Mouse (Mus musculus) gonadal fat pad, adult 2 months (tissue): Measurements from ENCODE around the gene M1ap. TPM values are rescaled to one million over a fixed set of nuclear protein-coding genes. Genes with fewer than 3 reads are reported as not detected.

ENCODE experiments used
- DNase-seq: peaks from one replicate; pipeline ENCODE4 v3.0.0-alpha.2; 2012; ENCODE audit warnings: low read depth
- polyA plus RNA-seq: library from polyadenylated mRNA; depleted of rRNA; stranded (reverse); fragments of >200 nt; gene quantifications from 2 replicates; pipeline ENCODE4 v1.2.3, GENCODE M21; 2012; rRNA removed

Gene M1ap
- 3.7 and 4.2 TPM in 2 replicates for polyA plus RNA-seq

DNA sequence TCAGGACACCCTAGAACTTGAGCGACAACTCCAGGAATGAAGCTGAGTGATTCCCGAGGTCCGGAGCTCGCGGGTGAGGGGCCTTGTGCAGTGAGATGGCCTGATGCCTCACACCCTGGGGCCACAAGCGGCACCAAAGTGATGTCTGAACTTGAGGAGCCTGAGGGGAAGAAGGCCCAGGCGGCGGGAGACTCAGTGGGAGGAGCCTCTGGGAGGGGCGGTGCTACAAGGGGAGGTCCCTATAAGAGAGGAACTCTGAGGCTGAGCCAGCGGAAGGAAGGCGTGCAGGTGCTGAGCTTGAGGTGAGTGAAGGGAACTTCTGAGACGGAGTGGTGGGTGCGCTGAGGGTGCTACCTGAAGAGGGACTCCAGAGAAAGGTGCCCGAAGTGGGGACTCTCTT lies at the start of gene M1ap:
Gene M1ap (plus strand): TSS at position 252 of the 400 bp plus-strand sequence.
- DNase-seq, result no peak

DNA sequence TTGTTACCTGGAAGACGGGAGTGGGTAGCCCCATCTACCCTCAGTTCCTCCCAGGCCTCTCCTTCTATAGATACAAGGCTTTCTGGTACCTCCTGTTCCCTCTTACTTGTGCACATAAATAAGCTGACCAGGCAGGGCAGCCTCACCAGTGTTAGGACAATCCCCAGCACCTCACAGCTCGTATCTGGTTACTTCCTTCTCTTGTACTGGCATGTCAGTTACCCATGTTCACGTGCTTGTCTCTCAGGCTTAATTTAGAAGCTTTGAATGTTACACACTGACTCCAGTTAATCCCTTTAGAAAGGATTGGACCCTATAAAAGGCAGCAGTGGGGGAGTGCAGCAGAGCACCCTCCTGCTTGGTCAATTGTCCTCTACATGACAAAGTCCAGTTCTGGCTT lies 49.4 kb upstream of the M1ap start:
- no peak for DNase-seq

DNA sequence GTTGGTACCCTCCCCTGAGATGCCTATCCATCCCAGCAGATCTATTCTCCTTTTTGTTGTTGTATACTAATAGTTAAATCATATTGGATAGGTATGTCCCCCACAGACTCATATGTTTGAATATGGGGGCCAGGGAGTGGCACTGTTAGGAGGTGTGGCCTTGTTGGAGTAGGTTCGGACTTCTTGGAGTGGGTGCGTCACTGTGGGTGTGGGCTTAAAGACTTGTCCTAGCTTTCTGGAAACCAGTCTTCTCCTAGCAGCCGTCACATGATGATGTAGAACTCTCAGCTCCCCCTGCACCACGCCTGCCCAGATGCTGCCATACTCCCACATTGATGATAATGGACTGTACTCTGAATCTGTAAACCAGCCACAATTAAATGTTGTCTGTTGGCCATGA lies 48.5 kb upstream of the M1ap start:
- no peak for DNase-seq

DNA sequence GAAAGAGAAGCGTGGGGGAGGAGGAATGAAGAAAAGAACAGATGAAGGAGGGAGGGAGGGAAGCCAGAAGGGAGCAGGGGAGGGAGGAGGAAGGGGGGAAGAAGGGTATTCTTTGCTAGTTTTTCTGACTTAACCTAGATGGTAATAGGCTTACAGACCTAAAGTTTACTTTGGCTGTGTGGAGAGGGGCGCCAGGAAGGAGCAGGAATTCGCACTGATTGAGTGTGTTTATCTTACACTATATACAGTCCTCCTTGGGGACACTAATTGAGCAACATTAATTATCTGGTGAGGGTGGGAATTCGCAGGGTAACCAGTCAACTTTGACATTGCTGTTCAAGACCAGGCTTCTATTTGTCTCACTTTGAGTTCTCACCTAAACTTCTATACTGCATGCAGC lies 48.0 kb upstream of the M1ap start:
- no peak for DNase-seq

DNA sequence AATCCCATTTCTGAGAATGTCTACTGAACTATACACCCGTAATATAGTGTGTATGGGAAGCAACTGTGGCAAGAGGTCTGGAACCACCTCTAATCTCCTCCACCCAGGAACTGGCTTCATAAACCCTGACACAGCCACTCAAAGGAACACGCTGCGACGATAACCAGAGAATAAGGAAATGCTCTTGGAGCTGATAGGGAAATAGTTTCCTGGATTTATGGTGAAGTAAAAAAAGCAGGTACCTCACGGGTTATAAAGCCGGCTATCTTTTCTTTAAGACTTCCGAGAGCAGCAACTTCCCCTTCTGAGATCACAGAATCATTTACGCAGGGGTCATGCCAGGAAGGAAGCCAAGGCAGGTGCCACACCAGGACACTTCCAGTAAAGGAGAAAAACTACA lies 44.1 kb upstream of the M1ap start:
- no peak for DNase-seq

DNA sequence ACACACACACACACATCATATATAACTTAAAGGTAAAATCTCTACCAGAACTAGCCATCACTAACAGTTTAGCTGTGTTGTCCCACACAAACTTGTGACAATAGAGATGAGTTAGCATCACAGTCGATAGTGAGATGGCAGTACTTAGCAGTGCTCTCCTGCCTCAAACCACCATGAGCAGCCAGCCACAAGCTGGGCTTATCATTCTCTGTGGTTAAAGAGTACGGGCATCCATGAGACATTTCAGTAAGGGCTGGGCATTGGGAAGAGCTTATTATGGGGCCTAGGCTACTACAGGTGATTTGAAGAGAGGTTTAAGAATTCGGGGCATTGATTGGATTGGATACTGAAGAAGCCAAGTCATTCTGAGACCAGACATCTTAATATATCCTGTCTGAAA lies 39.7 kb upstream of the M1ap start:
- DNase-seq, result no peak

DNA sequence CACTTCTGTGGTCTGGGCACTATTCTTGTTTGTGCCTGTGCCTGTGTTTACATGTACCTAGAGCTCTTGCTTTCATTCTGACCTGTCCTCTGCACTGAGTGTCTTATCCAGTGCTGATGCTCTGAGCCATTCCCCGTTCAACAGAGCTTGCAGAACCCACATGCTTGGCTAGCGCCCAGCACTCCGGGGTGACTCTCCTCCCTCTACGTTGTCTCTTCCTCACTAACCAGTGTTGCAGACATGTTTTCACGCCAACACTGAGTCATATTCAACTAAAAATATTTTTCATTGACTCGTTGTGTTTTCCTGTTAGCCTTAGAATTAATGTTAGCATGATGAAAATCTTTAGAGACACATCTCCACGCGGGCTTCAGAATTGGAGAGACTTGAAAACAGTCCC lies 38.7 kb upstream of the M1ap start:
- DNase-seq, result no peak

DNA sequence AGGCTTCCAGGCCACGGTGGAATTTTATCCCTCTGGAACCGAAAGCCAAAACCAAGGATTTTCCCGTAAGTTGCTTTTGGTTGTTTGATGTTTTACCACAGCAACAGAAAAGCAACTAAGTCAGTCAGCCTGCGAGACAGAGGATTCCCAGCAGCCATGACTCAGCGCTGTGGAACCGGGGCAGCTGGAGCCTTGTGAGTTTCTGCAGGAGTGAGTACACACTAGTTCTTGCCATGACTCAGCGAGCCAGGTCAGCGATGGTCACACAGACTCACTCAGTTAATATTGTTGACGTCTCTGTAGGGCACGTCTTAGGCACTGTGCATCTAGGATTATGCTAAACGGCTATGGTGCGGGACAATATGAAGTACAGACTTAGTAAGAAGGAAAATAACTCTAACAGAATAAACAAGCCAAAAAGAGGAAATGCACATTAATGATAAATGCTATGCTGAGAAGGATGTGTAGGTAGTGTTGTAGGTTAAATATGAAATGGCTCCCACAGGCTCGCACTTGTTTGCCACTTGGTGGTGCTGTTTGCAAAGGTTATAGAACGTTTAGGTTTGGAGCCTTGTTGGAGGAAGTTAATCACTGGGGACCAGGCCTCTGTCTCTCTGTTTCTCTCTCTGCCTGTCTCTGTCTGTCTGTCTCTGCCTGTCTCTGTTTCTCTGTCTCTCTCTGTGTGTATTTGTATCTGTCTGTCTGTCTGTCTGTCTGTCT lies 37.4 kb upstream of the M1ap start:
- DNase-seq, result no peak

DNA sequence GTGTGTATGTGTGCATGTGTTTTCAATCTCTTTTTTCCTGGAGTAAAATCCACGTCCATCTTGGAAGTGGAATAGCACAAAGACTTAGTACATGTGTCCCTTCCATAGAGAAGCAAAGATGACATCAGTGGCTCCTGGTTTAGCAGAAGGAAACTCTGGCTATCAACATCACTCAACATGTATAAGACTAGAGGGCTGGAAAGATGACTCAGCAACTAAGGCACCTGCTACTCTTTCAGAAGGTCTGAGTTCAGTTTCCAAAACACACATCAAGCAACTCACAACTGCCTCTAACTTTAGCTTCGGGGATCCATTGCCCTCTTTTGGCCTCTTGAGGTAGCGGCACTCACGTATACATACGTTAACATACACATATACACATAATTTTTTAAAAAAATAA lies 35.4 kb upstream of the M1ap start:
- DNase-seq, result no peak

DNA sequence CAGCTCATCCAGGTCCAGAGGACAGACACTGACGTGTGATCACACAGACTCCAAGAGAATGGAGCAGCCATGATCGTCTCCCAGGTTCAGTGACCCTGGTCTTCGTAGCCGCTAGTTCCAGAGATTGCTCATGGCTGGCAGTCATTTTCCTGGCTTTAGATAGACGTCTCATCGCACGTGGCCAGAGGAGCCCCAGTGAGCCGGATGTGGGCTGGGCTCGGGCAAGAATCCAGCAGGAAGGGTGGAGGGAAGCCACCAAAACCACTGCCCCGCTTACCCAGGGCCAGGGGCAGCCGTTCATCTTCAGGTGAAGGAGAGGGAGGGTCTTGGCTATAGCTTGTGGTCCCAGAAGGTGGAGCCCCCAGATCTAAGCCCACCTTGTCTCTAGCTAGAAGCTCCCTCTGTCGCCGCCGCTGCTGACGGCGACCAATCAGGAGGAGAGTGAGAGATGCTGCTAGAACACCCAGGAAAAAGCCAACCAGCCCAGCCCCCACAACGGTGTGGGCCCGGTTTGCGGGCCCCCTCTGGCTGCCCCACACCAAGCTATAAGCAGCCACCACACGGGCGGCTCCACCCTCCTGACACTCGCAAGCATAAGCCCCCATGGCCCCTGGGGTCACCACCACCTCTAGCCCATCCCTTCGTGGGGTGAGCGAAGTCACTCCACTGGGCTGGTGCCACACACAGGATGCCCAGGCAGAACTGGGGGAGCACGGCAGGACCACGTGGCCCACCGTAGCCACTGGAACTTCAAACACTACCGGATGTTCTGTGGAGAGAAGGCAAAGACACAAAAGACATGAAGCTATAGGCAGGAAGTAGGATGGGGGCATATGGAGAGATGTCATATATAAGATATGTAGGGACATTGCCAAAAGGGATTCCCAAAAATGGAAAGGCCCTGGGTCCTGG lies 33.1 kb upstream of the M1ap start:
- no peak for DNase-seq

DNA sequence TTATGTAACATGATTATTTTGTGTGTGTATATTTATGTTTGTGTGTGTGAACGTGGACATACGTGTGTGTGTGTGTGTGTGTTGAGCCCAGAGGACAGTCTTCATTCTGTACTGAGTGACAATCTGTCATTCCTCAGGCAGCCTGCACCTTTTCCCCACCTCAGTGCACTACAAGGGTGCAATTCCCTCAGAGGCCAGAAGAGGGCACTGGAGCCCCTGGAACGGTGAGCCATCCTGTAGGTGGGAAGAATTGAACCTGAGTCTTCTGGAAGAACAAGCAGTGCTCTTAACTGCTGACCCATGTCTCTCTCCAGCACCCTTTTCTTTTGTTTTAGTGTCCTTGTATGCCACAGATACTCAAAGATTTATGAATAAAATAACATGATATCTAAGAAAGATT lies 30.8 kb upstream of the M1ap start:
- no peak for DNase-seq

DNA sequence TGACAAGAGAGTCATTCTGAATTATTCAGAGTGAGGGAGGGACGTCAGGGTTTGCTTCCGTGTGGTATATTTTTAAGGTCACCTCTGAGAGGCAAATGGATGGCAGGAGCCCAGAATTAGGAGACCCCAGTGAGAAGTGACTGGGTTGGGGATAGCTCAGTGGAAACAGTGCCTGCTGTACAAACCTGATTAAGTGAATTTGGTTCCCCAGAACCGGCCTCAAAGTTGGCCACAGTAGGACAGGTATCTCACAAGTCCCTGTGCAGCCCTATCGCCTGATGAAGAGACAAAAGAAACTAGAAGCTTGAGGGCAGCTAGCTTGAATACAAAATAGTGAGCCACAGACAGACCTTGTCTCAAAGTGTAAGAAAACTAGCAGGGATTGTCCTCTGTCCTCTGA lies 30.2 kb upstream of the M1ap start:
- DNase-seq, result no peak

DNA sequence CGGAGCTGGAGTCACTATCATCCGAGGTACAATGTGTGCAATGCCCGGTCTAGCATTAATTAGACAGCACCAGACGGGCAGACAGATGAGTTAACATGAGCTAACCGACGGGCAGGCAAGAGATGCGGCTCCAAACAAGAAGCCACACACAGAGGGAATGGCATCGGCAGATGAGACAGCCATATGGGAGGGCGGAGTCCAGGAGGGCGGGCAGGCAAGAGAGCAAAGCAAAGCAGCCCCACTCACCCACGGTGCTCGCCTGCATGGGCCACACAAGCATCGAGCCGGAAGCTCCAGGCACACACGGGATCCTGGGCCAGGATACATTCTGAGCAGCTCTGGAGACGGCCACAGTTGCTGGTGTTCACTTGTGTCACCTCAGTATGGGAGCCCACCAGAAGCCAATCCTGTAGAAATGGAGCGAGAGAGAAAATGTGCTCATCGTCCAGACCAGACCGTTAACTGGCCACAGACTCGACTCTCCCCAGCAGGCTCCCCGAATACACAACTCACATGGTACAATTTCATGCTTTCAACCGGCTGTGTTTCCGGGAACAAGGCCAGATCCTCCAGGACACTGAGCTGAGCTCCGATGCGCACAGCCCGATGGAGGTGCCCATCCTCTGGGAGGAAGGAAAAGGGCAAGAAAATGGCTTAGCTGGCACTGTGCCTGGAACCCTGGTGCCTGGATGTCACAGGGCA lies 29.5 kb upstream of the M1ap start:
- DNase-seq, result no peak

DNA sequence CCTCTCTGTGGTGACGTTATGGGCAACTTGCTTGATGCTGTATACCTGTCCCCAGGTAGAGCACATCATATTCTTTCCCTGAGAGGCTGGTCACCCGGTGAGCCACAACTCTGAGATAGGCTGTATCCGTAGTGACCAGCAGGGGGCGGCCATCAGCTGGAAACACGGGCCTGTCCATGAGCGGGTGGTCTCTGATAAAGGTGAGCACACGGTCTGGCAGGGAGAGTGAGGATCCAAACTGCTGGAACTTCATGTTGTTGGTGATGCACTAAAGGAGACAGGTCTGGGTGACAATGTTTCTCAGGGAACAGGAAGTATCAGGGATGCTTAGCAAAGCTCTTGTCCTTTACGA lies 28.9 kb upstream of the M1ap start:
- no peak for DNase-seq

DNA sequence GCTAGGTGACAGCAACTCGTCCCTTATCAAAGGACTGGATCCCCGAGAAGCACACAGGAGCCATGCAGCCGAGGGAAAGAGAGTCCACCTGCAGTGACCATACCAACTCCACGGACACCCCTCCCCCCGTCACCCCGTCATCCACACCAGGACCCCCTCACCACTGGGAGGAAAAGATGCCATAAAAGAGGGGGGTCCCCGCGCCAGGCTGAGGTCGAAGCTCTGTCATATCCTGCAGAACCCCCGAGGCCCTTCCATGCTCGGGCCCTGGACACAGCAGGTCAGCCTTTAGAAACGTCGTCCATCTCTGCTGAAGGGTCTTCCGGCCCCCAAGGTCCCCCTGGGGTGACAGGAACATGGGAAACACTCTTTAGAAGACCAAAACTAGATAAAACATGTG lies 28.3 kb upstream of the M1ap start:
- no peak for DNase-seq

DNA sequence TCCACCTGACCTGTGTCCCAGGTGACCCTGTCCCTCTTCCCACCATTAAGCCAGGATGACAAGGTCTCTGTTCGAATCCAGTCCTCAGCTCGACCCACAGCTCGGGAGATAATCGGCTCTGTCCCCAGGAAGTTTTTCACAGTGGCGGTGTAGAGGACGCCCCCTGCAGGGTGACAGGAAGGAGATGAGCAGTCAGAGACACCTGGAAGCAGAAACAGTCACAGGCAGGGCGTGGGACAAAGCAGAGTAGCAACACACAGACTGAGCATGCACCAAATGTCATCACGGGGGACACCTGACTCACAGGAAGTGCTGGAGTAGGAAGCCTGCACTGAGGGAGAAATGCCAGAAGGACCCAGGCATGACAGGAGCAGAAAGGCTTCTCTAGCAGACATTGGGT lies 27.2 kb upstream of the M1ap start:
- DNase-seq, result no peak

DNA sequence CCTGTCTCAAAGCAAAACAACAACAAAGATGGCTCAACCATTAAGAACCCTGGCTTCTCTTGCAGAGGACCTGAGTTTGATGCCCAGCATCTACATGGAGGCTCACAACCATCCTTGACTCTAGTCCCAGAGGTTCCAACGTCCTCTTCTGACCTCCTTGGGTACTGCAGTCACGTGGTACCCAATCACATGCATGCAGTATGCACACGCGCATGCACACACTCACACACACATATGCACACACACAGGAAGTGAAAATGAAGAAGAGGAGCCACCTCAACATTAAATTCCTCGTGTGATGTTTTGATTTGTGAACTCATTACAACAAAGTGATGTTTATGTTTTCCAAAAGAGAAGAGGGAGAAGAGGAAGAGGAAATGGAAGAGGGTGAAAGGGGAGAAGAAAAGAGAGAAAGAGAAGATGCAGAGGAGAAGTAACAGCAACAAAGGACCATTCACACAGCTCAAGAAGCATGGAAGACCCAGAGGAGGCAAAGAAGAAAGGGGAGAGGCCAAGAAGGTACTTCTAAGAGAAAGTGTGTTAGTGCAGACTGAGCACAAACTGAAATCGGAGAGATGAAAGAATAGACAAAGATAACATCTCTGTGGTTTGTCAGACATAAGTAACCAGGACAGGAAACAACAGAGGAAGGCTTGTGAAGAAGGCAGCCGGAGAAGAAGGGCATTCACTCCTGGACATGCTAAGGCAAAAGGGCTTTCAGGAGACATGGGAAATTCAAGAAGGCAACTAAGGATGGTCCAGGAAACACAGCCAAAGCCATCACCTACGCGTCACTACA lies 25.1 kb upstream of the M1ap start:
- DNase-seq, result no peak

DNA sequence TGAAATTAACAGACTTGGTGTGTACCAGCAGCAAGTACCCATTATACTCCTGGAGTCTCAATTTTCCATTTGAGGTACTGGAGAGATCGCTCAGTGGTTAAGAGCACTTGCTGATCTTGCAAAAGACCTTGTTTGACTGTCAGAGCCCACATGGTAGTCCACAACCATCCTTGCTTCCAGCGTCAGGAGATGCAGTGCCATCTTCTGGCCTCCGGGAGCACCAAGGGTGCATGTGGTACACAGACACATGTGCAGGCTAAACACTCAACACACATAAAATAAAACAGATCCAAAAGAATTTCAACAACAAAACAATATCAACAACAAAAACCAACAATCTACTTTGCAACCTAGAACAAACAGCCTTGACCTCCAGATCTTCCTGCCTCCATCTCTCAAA lies 21.7 kb upstream of the M1ap start:
- no peak for DNase-seq

DNA sequence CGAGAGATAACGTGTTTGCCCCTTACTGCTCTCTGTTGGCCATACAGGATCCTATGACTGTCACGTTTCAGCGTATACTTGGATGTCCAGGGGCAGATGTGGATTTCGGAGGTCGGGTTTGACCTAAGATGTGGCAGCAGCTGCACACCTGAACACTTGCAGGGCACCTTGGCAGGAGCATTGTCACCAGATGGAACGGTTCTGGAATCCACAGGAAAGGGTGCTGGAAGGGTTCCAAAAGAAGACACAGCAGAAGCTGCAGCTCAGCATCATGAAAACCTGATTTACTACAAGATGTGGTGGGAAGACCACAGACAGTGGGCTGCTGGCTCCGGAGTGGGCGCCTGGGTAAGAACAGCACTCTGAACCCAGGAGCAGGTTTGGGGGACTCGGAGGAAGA lies 20.6 kb upstream of the M1ap start:
- no peak for DNase-seq

DNA sequence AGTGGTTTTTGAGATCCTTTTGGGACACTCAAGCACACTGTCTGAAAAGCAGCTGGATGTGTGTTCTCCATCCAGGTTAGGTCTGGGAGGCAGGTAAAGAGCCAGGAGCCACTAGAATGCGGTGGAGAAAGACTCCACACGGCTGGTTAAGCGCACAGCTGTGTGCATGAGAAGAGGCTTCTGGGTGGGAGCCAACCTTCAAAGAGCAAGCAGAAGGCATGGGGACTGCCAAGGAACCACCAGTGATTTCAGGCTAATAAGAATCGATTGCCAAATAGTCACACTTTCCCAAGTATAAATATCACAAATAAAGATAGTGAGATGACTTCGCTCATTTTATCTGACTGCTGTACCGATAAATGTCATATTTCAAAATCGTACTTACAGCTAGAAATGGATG lies 20.2 kb upstream of the M1ap start:
- DNase-seq, result no peak

DNA sequence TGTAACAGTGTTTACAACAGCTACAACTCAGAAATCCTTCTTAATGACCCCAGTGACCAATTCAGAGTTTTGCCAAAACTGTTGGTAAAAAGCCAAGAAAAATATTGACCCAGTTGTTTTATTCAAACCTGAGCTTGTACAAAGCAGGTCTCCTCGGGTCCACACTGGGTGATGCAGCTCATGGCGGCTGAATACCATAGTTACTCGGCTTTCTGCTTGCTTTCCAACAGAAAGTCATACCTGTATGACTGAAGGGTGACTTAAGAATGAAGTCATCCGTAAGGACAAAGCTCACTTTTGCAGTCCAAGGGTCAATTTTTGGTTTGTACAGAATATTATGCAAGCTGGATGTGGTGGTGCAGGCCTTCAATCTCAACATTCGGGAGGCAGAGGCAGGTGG lies 19.1 kb upstream of the M1ap start:
- DNase-seq, result no peak

DNA sequence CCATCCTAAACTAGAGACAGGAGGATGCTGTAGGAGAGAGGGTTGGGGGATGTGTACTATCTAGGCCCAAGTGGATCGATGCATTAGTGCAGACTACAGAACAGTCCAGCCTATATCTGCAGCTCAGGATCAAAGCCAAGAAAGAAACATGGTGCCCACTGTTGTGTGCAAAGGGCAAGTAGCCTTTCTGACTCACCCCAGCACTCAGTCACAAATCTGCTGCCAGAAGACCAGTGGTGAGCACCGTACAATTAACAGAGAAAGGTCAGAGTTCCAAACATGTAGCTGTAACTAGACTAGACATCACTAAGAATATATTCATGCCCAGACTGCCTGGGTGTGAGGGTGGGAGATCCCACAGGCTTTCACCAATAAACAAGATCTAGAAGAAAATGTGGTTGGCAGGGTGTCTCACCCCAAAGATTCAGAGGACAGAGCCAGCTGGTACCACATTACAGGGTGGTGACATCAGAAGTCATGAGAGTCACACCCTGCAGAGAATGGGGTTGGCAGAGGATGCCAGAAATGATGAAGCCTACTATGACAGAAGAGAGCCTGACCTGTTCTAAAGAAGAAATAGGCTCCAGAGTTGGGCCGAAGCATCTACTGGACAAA lies 12.0 kb upstream of the M1ap start:
- DNase-seq, result no peak
